Mouse (Mus musculus) urinary bladder, postnatal 25 days (tissue): ENCODE measurements around the gene Sprtn.

ENCODE experiments used
- DNase-seq: peaks from one replicate; pipeline ENCODE4 v3.0.0; 2022; ENCODE audit warnings: low spot score

The Sprtn gene

DNA sequence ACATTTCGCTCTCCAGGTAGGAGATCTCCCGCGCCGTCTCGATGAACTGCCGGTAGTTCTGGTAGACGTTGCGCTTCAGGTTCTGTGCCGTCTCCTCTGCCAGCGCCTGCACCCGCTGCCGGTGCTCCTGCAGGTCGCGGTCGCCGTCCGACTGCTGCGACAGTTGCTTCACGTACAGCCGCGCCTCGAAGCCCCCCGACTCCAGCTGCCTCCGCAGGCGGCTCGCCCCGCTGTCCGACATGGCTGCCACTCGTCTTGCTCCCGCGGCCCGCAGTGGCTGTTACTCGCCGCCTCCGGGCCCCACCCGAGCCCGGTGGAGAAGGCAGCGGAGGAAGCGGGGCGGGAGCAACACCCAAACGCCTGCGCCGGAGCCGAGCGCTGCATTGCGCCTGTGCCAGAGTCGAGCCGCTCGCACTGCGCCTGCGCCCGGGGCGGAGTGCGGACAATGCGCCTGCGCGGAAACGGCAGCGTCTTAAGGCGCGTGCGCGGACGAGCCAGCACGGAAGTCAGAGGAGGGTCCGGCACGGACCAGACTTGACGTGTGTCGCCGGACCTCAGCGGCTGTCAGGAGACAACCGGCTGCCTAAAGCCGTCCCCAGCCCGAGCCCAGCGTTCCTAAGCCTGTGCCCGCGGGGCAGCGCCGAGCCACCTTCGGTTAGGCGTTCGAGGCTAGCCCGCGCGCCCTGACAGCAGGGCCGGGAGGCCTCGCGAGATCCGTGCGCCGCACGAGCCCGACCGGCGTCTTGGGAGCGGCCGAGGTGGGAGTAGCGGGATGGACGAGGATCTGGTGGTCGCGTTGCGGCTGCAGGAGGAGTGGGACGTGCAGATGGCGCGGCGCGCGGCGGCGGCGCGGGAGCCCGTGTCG lies at the start of gene Sprtn, which contains the start of gene Exoc8:
Gene Sprtn (plus strand): TSS at position 501 of the 865 bp plus-strand sequence.
Gene Exoc8 (minus strand): TSS at position 320 of the 865 bp plus-strand sequence.
- DNase-seq, result peak; percentile 99

- no peak for DNase-seq
These were observed 44.2 kb upstream of the Sprtn start for GRCm38 (mm10) chr8:124853511-124853910.

- DNase-seq, result no peak
These were observed 38.2 kb upstream of the Sprtn start for GRCm38 (mm10) chr8:124859466-124859865.

DNA sequence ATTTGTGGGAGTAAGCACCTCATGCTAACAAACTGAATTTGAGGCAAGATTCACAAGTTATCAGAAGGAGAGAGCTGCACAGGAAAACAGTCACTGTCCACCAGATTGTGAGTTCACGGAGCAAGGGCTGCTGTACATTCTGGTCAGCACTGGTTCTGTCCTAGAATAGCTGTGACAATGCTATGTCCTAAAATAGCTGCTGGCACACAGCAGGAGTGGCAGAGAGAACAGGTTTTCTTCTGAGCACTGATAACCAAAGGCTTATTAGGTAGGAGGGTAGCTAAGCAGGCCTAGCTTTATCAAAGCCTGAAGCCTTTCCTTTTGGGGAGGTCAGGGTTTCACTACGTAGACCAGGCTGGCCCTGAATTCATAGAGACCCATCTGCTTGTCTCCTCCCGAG lies 37.5 kb upstream of the Sprtn start:
- DNase-seq, result no peak

DNA sequence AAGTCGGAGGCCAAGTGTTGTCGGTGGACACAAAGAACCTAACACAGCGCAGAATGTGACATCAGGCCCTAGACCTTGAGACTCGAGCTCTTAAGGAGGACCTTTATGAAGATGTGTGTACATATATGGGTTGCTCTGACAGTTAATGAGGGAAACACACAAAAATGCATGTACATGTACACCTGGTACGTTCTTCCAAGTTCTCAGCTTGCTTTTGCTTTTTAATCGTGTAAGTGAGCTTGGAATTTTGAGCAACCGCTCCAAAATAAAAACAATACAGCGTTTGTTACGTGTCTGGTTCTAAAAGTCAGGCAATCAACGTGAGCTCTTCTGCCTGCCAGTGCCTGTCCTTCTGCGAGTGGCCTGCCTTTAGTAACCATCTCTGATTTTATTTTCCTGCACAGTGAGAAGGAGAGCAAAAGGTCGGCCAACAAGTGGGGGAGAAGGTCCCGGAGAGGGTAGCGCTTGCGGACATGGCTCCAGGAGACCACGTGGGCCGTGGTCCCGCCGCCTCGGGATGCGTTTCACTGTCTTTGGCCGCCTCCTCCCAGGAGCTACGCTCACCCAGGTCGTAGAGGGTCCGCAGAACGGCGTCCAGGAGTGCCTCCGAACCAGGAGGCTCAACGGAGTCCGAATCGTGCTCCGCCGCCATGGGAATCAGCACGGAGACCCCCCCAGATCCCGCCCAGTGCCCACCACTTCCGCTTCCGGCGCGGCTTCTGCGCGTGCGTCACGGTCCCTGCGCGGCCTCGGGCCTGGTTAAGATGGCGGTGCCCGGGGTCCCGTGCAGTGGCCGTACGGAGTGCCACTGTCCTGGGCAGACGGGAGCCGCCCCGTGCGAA lies 35.1 kb upstream of the Sprtn start, which contains the start of the genes Gnpat and 2810004N23Rik:
Gene Gnpat (plus strand): TSS at position 713 of the 842 bp plus-strand sequence.
Gene 2810004N23Rik (minus strand): TSS at position 800 of the 842 bp plus-strand sequence.
- peak; percentile 97 for DNase-seq

DNA sequence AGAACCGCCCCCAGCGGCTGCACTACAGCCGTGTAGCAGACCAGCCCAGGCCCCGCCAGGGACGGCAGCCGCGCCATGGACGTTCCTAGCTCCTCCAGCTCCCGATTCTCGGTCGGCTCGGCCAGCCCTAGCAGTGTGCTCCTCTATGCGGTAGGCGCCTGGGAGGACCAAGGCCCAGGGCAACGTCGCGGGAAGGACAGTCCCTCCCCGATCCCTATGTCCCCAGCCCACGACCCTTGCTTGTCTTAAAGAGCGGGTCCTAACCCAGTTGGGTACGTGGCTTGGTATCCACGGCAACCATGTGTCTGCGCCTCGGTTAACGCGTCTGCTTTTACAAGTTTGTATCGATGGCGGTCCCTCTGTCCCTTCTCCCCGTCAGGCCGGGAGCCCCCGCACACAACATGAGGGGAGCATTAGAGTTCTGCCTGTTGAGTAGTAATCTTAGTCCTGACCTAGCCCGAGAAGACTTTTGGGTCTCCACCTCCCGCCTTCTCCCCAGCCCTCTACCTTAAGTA lies 34.5 kb upstream of the Sprtn start:
- no peak for DNase-seq

- DNase-seq, result no peak
These were observed 34.0 kb upstream of the Sprtn start for GRCm38 (mm10) chr8:124863729-124864128.

DNA sequence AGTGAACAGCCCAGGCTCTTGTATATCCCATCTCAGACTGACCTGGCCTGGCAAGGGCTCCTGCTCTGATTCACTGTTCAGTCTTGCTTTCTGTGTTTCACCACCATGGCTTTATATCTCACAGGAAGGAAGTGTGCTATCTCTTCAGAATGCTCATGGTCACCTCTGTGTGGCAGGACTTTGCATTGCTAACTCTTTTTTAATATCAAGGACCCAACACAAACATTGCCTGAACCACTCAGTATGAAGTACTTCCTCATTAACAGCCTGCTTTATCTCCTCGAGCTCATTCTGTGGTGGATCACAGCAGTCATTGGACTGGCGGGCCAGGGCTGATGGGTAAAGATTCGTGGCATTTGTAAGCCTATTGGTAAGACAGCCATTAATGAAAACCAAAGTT lies 31.0 kb upstream of the Sprtn start:
- no peak for DNase-seq

DNA sequence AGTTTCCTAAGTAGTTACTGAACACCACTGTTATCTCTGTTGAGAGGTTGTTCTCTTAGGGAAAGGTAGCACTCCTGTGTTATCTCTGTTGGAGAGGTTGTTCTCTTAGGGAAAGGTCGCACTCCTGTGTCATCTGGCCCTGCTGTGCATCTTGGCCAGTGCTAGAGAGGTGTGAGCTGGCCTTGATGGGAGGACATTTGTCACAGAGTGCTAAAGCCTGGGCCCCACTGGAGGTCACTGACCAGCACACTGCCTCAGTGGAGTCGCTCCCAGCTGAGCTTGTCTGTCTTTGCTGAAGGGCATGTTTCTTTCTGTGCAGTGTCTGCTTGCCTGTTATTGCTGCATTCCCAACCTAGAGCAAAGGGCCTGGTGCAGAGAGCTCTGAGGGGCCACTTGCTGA lies 30.6 kb upstream of the Sprtn start:
- DNase-seq, result no peak

DNA sequence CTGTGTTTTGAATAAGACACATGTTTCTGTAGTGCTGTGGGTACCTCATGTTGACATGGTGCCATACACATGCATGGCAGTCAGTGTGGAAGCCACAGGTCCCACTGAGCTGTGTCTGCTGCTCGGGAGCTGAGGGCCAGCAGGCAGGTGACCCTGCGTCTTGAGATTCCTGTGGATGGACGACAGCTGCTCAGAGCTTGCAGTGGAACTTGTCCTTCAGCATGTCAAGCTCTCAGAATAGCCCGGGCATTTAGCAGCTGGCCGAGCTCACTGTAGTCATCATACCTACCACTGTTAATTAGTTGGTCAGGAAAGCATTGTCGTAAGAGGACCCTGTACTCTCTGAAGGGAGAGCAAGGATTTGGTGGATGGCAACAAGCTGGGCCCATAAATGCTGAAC lies 28.0 kb upstream of the Sprtn start:
- DNase-seq, result no peak

DNA sequence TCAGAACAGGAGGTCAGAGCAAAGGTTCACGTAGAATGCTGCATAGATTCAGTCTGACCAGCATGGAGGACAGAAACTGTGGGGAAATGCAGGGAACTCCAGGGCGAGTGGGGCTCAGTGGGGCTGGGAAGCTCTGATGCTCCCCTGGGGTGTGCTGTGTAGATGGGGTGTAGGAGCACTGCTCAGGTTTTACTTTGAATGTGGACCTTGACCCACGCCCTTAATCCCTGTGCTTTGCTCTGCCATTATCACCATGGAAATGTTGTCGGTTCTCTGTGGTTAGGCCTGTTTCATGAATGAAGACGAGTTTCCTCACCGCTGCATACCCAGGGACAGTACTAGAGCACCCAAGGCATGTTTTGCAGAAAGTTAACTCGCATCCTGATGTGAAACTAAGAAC lies 26.2 kb upstream of the Sprtn start:
- no peak for DNase-seq

- DNase-seq, result no peak
These were observed 25.6 kb upstream of the Sprtn start for GRCm38 (mm10) chr8:124872081-124872480.

- no peak for DNase-seq
These were observed 25.0 kb upstream of the Sprtn start for GRCm38 (mm10) chr8:124872690-124873089.

GRCm38 (mm10) chr8:124878141-124878540 lies 19.5 kb upstream of the Sprtn start:
- no peak for DNase-seq

DNA sequence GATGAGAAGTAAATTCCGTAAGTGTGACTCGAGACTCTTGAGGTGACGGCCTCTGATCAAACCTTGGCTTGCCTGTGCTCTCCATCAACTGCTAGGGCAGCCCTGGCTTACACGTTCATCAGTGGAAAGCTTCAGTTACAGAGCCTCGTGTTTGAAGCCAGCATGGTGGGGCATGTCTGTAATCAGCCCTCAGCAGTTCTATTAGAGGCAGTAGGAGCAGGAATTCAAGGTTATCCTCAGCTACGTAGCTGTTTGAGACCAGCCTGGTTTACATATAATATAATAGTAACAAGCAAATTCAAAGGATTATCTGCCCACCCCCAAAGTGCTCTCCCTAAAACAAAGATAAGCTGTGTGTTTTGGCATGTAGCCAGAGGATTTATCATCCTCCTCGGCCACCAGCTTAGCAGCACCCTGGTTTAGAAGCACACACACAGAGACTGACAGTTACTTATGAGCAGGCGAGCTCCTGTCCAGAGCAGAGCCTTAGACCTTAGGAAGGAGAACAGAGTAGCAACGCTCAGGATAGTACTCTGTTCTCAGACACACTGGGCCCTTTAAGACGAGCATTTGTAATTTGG lies 18.6 kb upstream of the Sprtn start:
- DNase-seq, result no peak

- DNase-seq, result no peak
These were observed 9.3 kb upstream of the Sprtn start for GRCm38 (mm10) chr8:124888385-124888784.

- DNase-seq, result no peak
These were observed 5.1 kb upstream of the Sprtn start for GRCm38 (mm10) chr8:124892596-124892995.

GRCm38 (mm10) chr8:124896010-124896631 lies 1.6 kb upstream of the Sprtn start:
- DNase-seq, result no peak

DNA sequence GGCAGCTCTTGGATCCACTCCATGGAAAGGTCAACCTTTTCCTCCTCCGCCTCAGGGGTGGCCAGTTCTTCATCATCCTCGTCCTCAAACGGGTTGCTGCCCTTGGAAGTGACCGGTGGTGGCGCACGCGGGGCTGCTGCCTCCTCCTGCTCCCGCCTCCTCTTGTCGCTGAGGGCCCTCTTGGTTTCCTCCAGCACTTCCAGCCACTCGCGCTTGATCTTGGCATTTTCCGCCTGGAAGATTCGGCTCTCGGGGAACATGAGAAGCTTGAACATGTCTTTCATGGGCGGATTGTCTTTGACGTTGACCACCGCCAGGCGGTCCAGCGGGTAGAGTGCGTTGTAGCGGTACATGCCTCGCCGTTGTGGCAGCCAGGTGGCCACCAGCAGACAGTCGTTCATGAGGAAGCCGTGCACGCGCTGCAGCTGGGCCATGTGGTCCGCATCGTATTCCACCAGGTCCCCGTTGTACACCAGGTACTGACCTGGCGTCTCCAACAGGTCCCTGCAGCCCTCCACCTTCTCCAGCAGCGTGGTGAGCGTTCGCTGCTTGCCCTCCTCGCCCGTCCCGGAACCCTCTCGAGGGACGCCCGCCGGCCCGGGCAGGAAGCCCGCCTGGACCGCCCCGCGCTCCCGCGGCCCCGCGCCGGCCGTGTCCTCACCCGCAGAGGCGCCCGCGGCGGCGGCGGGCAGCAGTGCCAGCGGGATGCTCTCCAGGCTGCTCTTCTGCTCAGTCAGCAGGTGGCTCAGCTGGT lies 877 bp upstream of the Sprtn start:
- peak; percentile 61 for DNase-seq

DNA sequence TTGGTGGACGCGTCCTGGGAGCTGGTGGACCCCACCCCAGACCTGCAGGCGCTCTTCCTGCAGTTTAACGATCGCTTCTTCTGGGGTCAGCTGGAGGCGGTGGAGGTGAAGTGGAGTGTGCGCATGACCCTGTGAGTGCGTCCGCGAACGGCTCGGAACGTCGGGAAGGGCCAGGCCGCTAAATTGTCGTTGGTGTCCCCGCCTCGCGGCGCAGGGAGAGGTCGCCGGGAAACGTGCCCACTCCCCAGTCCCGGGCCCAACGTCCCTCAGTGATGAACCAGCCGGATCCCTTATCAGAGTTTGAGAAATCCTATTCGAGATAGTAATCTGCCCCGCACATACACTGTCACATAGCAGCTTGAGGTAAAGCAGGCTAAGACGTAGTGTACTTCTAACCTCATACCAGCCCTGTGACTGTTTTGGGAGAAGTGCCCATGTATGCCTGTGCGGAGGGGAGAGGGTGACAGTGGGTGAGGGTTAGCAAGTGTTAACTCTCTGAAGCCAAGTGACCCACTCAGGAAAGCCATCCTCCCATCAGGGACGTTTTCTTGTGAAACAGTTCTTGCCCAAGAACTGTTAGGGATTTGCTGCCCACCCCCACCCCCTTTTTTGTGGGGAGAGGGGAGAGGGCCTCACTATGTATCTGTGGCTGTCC lies 692 bp downstream of the Sprtn start:
- no peak for DNase-seq
